Mouse (Mus musculus) limb, embryonic 13.5 days (tissue): ENCODE measurements around the gene Vps11. TPM values are rescaled to one million over a fixed set of nuclear protein-coding genes. Genes with fewer than 3 reads are reported as not detected.
A peak's percentile ranks its signal among the peaks of the same experiment; 100 is the strongest.
"Not testable (repeated sequence)": the region's sequence is repeated elsewhere in the genome, so short reads cannot be mapped to it uniquely, and the experiment has no call there.

Source experiments
- ATAC-seq: fragments of 200-750 bp; cut with Nextera tagmentation; 2 replicates; pipeline ENCODE4 v1.8.0; 2017; ENCODE audit warnings: low read depth, moderate number of reproducible peaks, moderate TSS enrichment; ENCODE audit not compliant: low FRiP score
- H3K27ac ChIP-seq: fragments of 300-500 bp; sonication (generic); 2 replicates; pipeline ENCODE4 v1.5.1; 2015; ENCODE audit warnings: inconsistent platforms, mild to moderate bottlenecking, moderate library complexity
- H3K27me3 ChIP-seq: fragments of 300-500 bp; sonication (generic); 2 replicates; pipeline ENCODE4 v1.6.1; 2015; ENCODE audit warnings: mild to moderate bottlenecking, inconsistent platforms
- H3K36me3 ChIP-seq: fragments of 300-500 bp; sonication (generic); 2 replicates; pipeline ENCODE4 v1.6.1; 2015; ENCODE audit warnings: inconsistent platforms, mild to moderate bottlenecking, moderate library complexity
- H3K4me1 ChIP-seq: fragments of 300-500 bp; sonication (generic); 2 replicates; pipeline ENCODE4 v1.6.1; 2015; ENCODE audit warnings: inconsistent platforms
- H3K4me2 ChIP-seq: fragments of 300-500 bp; sonication (generic); replicated peaks from 2 replicates; pipeline ENCODE4 v1.6.1; 2015; ENCODE audit warnings: inconsistent platforms, mild to moderate bottlenecking, moderate library complexity
- H3K4me3 ChIP-seq: fragments of 300-500 bp; sonication (generic); 2 replicates; pipeline ENCODE4 v1.5.1; 2015; ENCODE audit warnings: moderate library complexity, mild to moderate bottlenecking, inconsistent platforms
- H3K9ac ChIP-seq: fragments of 300-500 bp; sonication (generic); 2 replicates; pipeline ENCODE4 v1.6.1; 2015; ENCODE audit warnings: mild to moderate bottlenecking, inconsistent platforms
- H3K9me3 ChIP-seq: fragments of 300-500 bp; sonication (generic); 2 replicates; pipeline ENCODE4 v1.6.1; 2016; ENCODE audit warnings: inconsistent platforms
- WGBS: fragments of 180-500 bp; shearing (Covaris S2); methylation state at CpG from one replicate; pipeline ENCODE4 v1.1.7; 2015; 5-methylcytosine and 5-hydroxymethylcytosine counted together
- polyA plus RNA-seq: library from polyadenylated mRNA; unstranded; fragments of >200 nt; fragmentation: Nextera tagmentation; extraction: Ambion mirVana; gene quantifications from 2 replicates; pipeline ENCODE4 v1.2.1, GENCODE M21; 2015

Vps11 gene
- polyA plus RNA-seq, 1 experiment from 2014 or later = 28.9 TPM

DNA sequence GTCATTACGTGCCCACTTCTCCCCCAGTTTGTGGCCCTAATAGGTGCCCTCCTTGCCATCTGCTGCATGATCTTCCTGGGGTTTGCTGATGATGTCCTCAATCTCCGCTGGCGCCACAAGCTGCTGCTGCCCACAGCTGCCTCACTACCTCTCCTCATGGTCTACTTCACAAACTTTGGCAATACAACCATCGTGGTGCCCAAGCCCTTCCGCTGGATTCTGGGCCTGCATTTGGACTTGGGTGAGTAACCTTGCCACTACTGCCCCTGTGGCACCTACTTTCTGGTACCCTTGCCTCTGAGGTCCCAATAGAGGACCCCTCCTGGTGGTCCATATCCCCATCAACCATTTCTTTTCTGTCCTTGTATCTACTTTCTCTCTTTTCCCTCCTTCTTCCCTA, 33.5 kb downstream of the Vps11 start:
- Histone ChIP-seq H3K27me3 (no peaks in the 10 kb centered on the region), H3K4me3 (peak overlapping the region; percentile 79), H3K4me1 (peaks cover 13% of the 10 kb centered on the region), H3K4me2 (peak overlapping the region; percentile 89), H3K36me3 (peaks cover 46% of the 10 kb centered on the region), H3K27ac (no peak overlapping the region), H3K9ac (peak overlapping the region; percentile 90), H3K9me3 (no peaks in the 10 kb centered on the region)
- WGBS = 89% methylated on average over 5 of the region's 5 CpGs
- ATAC-seq = no peak

DNA sequence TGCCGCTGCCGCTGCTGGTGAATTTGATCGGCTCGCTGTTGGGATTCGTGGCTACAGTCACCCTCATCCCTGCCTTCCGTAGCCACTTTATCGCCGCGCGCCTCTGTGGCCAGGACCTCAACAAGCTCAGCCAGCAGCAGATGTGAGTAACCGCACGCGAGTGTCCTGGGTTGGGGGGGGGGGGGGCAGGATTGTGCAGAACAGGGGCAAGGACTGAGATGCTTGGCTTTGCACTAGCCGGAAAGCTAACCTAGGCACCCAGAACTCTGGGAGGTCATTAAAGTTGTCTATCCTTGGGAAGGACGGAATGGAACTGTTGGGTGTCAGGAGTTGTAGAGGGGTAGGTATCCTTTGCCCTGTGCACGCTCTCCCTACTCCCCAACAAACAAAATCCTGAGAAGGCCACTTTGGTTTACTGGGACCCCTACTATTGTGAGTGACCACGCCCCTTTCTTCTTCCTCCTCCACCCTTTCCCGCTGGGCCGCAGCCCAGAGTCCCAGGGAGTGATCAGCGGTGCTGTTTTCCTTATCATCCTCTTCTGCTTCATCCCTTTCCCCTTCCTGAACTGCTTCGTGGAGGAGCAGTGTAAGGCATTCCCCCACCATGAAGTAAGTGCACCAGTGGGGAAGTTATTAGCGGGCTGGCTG, 34.3 kb downstream of the Vps11 start:
- Histone ChIP-seq H3K9me3 (no peaks in the 10 kb centered on the region), H3K27ac (peak overlapping the region; percentile 87), H3K4me2 (peak overlapping the region; percentile 89), H3K4me3 (peak overlapping the region; percentile 79), H3K27me3 (no peaks in the 10 kb centered on the region), H3K36me3 (peaks cover 38% of the 10 kb centered on the region), H3K4me1 (peaks cover 13% of the 10 kb centered on the region), H3K9ac (peak overlapping the region; percentile 90)
- peak; percentile 33; the same call in 1 of the 2 replicates for ATAC-seq
- under 1% methylated on average over 22 of the region's 22 CpGs for WGBS

DNA sequence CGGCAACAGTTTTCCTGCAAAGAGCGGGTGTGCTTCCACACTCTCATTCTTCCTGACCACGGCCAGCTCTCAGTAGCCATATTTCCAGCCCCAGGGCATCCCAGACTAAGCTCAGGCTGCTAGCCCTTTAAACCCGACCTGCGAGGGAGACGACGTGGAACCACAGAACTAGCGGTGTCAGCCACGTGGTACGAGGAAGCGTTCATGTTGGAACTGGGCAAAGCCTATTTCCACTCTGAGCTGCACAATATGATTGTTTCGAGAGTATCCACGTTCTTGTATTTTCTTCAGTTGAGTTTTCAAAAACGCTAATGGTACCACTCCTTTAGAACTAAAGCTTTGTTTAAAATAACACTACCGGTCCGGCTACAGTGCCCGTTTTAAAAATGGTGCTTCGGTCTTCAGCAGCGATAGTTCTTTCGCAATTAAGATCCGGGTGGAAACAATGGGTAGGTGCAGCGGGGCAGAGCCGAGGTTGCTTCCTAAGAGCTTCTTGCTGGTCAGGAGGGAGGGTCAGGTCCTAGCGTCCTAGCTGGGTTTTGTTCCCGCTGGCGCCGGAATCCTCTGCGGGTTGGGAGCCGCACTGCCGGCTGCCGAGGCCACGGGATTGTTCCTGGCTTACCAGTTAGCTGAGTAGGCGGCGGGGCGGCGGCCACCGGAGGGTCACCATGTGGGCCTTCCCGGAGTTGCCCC, 35.0 kb downstream of the Vps11 start:
- H3K4me3 ChIP-seq = peak overlapping the region; percentile 79
- under 1% methylated on average over 38 of the region's 38 CpGs for WGBS
- peak overlapping the region; percentile 87 for H3K27ac ChIP-seq
- H3K9ac ChIP-seq = peak overlapping the region; percentile 90
- H3K4me1 ChIP-seq = peaks cover 13% of the 10 kb centered on the region
- H3K36me3 ChIP-seq = peaks cover 32% of the 10 kb centered on the region
- H3K27me3 ChIP-seq = no peaks in the 10 kb centered on the region
- peak; percentile 91 for ATAC-seq
- H3K9me3 ChIP-seq = no peaks in the 10 kb centered on the region
- peak overlapping the region; percentile 89 for H3K4me2 ChIP-seq

DNA sequence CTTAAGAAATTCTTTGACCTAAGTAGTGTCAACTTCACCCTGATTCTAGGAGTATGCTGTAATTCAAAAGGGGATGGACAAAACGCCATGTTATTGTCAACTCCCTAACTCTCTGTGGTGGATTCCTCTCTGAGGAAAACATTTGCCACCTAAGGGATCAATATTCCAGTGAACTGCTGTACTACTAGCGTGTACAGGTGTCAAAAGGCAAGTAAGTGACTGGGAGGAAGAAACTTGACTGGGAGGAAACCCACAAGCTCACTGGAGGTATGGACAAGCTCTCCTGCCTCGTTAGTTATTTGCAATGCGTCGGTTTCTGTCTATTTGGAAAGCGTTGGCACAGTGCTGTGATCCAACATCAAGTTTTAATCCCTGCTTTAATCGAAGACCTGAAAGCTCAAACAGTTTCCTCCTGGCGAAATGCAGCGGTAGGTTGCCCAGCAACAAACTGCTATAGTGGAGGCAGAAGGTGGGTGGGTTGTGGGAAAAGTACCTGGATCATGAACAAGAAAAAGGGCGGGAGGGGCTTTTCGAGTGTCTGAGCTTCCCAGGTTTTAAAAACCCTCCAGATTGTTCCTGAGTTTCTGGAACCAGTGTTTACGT, 35.6 kb downstream of the Vps11 start, which contains the start of gene Dpagt1:
Dpagt1 (plus strand) TSS at position 252 of the 603 bp plus-strand sequence.
- H3K4me1 ChIP-seq = peaks cover 15% of the 10 kb centered on the region
- H3K4me3 ChIP-seq = peak within 1 kb of the TSS; percentile 79
- H3K27ac ChIP-seq = peak within 1 kb of the TSS; percentile 87
- peaks cover 26% of the 10 kb centered on the region for H3K36me3 ChIP-seq
- peak; percentile 57 for ATAC-seq
- no peaks in the 10 kb centered on the region for H3K9me3 ChIP-seq
- H3K4me2 ChIP-seq = peak within 1 kb of the TSS; percentile 89
- WGBS = 3% methylated on average over 12 of the region's 12 CpGs
- no peaks in the 10 kb centered on the region for H3K27me3 ChIP-seq
- peak within 1 kb of the TSS; percentile 90 for H3K9ac ChIP-seq

DNA sequence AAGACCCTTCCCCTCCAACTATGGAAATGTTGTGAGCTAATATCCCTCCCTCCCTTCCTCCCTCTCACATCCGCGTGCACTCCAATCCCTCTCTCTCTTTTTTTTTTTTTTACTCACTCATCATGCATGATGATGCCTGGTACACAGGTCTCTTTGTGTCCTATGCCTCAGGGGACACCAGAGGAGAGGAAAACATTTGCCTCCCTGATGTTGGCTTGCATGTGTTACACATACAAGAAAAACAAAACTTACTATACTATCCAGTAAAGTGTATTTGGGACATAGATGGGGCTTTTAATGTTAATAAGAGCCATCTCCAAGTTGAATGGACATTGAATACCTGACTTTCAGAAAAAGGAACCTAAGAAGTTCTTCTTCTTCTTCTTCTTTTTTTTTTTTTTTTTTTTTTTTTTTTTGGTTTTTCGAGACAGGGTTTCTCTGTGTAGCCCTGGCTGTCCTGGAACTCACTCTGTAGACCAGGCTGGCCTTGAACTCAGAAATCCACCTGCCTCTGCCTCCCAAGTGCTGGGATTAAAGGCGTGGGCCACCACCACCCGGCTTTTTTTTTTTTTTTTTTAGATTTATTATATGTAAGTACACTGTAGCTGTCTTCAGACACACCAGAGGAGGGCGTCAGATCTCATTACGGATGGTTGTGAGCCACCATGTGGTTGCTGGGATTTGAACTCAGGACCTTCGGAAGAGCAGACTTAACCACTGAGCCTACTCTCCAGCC, 36.3 kb downstream of the Vps11 start:
- H3K27me3 ChIP-seq, ATAC-seq, H3K9me3 ChIP-seq, H3K27ac ChIP-seq: not testable (repeated sequence)
- peak overlapping the region; percentile 79 for H3K4me3 ChIP-seq
- peaks cover 19% of the 10 kb centered on the region for H3K4me1 ChIP-seq
- WGBS = 82% methylated on average over 7 of the region's 8 CpGs
- peak overlapping the region; percentile 89 for H3K4me2 ChIP-seq
- peaks cover 19% of the 10 kb centered on the region for H3K36me3 ChIP-seq
- H3K9ac ChIP-seq = peak overlapping the region; percentile 90; the same call in 1 of the 2 replicates

DNA sequence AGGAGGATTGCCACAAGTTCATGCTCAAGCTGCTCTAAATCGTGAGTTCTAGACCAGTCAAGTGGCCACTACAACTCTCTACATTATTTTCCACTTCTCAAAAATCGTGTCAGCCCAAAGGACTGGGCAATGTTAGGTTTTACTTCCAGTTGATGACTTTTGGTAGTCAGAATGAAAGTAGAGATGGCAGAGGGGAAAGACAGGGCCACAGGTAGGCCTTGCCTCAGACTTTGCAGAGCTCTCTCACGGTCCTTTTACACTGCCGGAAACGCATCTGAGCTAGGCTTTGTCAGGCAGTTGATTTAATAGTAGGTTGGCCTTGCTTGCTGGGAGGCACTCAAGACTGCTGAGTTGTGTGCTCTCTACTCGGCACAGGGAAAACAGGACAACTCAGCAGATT, 37.3 kb downstream of the Vps11 start:
- no peak overlapping the region for H3K4me3 ChIP-seq

DNA sequence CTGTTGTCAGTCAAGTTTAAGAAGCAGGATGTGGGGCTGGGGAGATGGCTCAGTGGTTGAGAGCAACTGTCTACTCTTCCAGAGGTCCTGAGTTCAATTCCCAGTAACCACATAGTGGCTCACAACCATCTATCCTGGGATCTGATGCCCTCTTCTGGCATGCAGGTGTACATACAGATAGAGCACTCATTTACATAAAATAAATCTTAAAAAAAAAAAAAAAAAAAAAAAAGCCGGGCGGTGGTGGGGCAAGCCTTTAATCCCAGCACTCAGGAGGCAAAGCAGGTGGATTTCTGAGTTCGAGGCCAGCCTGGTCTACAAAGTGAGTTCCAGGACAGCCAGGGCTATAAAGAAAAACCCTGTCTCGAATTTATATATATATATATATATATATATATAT, 37.8 kb downstream of the Vps11 start:
- ATAC-seq = not testable (repeated sequence)
- WGBS = 85% methylated on average over 4 of the region's 4 CpGs

More for the DNA sequence above, 37.3 kb downstream of the Vps11 start:
- Histone ChIP-seq H3K27me3 (no peaks in the 10 kb centered on the region), H3K36me3 (peaks cover 9% of the 10 kb centered on the region), H3K4me1 (peaks cover 23% of the 10 kb centered on the region), H3K9ac (no peak overlapping the region), H3K9me3 (no peaks in the 10 kb centered on the region), H3K27ac (no peak overlapping the region), H3K4me2 (no peak overlapping the region)
- ATAC-seq = no peak
- 76% methylated on average over 6 of the region's 6 CpGs for WGBS

DNA sequence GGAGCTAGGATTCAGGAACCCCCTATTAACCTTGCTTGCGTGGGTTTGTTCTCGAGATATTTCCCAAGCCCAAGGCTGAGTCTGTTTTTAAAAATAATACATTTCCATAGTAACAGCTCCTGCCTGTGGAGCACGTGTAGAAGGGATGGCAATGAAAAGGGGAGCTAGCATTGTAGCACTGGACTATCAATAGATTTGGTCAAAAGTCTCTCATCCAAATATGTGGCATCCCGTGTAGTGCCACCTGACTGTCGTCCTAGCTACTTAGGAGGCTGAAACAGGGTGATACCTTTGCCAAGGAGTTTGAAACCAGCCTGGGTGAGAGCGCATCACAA, 40.7 kb downstream of the Vps11 start:
- Histone ChIP-seq H3K36me3 (peaks cover 14% of the 10 kb centered on the region), H3K4me2 (peak overlapping the region; percentile 96), H3K4me3 (peak overlapping the region; percentile 93), H3K9me3 (no peaks in the 10 kb centered on the region), H3K27ac (peak overlapping the region; percentile 61; the same call in 1 of the 2 replicates), H3K27me3 (0 out of 2 replicates have a peak, but pooled peaks cover 3% of the 10 kb centered on the region), H3K4me1 (peaks cover 28% of the 10 kb centered on the region), H3K9ac (peak overlapping the region; percentile 54)
- 22% methylated on average over 6 of the region's 6 CpGs for WGBS
- no peak for ATAC-seq

More for the DNA sequence above, 37.8 kb downstream of the Vps11 start:
- not testable (repeated sequence) for H3K4me2 ChIP-seq, H3K9ac ChIP-seq, H3K9me3 ChIP-seq, H3K36me3 ChIP-seq, H3K4me3 ChIP-seq, H3K27ac ChIP-seq, H3K27me3 ChIP-seq
- H3K4me1 ChIP-seq = peaks cover 27% of the 10 kb centered on the region

DNA sequence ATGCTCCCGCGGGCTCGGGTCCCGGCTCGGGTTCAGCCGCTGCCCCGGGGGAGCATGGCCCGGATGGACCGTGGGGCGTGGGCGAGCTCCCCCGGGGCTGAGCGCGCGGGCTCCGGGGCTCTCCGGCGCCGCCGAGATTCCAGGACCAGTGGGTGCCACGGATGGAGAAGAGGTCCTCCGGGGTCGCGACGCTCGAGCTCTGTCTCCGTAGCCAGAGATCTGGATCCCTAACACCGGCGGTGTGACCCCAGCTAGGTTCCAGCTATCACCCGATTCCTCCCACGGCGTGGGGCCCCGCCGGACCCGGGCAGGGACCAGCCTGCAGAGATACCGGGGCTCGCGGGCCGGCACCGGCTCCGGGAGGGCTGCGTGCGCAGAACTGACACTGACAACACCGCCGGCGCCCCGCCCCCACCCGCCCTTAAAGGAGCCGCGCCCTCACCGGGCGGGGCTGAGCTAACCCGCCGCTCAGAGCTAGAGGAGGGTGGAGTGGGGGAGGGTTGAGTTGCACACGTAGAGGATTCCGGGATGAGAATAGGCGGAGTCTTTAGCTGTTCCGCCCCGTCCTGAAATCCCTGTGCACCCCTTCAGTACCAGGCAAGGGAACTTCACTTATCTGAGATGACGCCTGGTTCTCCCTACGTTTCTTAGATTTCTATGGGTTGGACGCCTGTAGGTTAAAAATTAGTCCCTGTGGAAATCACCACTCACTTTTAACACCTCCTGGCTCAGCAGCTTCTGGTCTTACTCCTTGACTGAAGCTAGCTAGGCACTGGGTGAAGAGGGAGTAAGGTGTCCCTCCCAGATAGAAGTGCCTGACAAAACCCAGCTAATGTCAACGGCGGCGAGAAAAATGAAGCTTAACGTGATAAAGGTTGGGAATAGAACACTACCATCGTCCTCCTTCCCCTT, 41.3 kb downstream of the Vps11 start, which contains the start of gene C2cd2l:
C2cd2l (minus strand) TSS at position 399 of the 912 bp plus-strand sequence.
- H3K4me1 ChIP-seq = peaks cover 25% of the 10 kb centered on the region
- H3K27ac ChIP-seq = peak within 1 kb of the TSS; percentile 61
- peak within 1 kb of the TSS; percentile 90 for H3K9ac ChIP-seq
- H3K4me3 ChIP-seq = peak within 1 kb of the TSS; percentile 93
- H3K36me3 ChIP-seq = peaks cover 20% of the 10 kb centered on the region
- peak; percentile 97 for ATAC-seq
- H3K9me3 ChIP-seq = no peaks in the 10 kb centered on the region
- 0 out of 2 replicates have a peak, but pooled peaks cover 3% of the 10 kb centered on the region for H3K27me3 ChIP-seq
- WGBS = under 1% methylated on average over 67 of the region's 67 CpGs
- peak within 1 kb of the TSS; percentile 96 for H3K4me2 ChIP-seq

DNA sequence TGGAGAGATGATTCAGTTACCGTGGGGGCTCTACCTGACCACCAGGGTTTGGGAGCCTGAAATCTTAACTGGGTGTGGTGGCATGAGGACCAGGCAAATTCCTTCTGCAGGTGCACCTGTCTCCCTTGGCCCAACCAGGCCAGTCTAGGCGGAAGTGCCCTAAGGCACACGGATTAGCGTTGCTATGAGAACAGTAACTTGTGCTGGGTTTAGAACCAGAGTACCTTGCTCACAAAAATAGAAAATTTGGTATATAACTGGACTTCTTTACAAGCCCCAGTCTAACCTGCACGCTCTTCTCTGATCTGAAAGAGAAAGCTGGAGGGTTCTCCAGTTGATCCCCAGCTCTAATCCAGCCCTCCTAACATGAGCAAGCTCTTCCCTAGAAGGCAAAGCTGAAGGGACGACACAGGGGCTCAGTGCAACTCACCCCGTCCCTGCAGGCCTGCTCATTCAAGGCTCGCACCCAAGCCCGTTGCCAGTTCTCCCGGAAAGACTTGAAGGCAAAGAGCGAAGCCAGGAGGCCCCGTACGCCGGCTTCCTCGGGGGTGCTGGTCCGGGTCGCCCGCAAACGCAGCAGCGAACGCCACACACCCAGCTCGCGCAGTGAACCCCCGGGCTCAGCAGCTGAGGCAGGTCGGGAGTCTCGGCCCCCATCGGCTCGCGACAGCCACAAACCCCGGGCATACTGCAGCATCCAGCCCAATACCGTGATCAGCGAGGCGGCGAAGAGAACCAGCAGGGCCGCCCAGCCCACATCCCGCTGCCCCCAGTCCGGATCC, 42.2 kb downstream of the Vps11 start:
- 2% methylated on average over 37 of the region's 37 CpGs for WGBS
- no peak for ATAC-seq
- Histone ChIP-seq H3K27me3 (0 out of 2 replicates have a peak, but pooled peaks cover 3% of the 10 kb centered on the region), H3K4me2 (peak overlapping the region; percentile 96), H3K36me3 (peaks cover 29% of the 10 kb centered on the region), H3K4me3 (peak overlapping the region; percentile 93), H3K27ac (peak overlapping the region; percentile 61; the same call in 1 of the 2 replicates), H3K9ac (peak overlapping the region; percentile 90), H3K9me3 (no peaks in the 10 kb centered on the region), H3K4me1 (peaks cover 25% of the 10 kb centered on the region)
